8 mouse cellular contexts compared by ENCODE assay signal in the genomic region with DNA sequence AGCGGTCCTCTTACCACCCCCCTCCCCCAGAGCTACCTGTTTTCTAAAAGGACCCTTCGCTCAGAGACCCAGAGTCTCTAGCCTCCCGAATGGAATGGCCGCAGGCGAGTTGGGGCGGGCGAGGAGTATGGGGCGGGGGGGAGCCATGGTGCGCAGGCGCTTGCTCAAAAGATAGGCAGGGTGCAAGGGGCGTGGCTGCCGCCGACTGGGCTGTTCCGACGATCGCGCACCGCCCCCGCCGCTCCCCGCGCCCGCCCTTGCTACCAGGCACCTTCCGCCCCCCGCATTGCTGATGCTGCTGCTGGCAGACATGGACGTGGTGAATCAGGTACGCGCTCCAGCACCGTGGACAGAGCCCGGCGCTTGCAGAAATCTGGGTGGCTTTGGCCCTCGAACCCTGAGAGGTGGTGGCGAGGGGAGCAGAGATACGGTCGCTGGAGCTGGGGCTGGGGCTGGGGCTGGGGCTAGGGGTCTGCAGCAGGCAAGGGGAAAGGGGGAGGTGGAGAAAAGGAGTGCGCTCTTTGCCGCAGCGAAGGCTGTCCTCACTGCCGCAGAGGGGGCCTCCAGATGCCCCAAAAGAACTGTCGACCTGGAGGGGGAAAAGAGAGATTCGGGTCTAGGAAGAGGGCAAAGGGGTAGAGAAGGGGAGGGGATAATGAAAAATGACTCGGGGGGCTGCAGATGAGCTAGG. TPM values are rescaled to one million over a fixed set of nuclear protein-coding genes. Genes with fewer than 3 reads are reported as not detected.
DNase-seq lines count a peak whose midpoint lies in the region; ATAC-seq lines count a peak whose summit lies in the region.

A gene (plus strand): TSS at position 71 of the 691 bp plus-strand sequence.

- H3K4me1 ChIP-seq in intestine, embryonic 16.5 days (ENCODE audit: control insufficient read depth, insufficient read depth, low read length), result no peaks in the 10 kb centered on the region

- no peak within 1 kb of the TSS for H3K9ac ChIP-seq in intestine, embryonic 16.5 days (ENCODE audit: low read depth, low read length)

- H3K4me3 ChIP-seq in intestine, embryonic 16.5 days (ENCODE audit: low read length), result peak within 1 kb of the TSS; percentile 37

- DNase-seq in adrenal gland, adult 8-10 months, result peak; percentile 71
- peak; percentile 80 for DNase-seq in embryo, embryonic 10.5 days (ENCODE audit: low spot score)
- peak; percentile 59 for DNase-seq in gastrocnemius, postnatal 25 days
- peak; percentile 85 to 92 for DNase-seq in left cerebral cortex, postnatal 25 days (ENCODE audit: low spot score in 2 of 2)
- peak; percentile 91 for DNase-seq in right cerebral cortex, postnatal 10 days (ENCODE audit: low spot score in 2 of 2)
- peak; percentile 44 to 52 for DNase-seq in urinary bladder, postnatal 36 days (ENCODE audit: low spot score in 2 of 2)

- H3K4me2 ChIP-seq in intestine, embryonic 16.5 days (ENCODE audit: low read depth, low read length), result peak within 1 kb of the TSS; percentile 44

- no peak within 1 kb of the TSS for H3K27ac ChIP-seq in intestine, embryonic 16.5 days (ENCODE audit: low read length)

- no peaks in the 10 kb centered on the region for H3K9me3 ChIP-seq in intestine, embryonic 16.5 days (ENCODE audit: control insufficient read depth, low read length)

- H3K27me3 ChIP-seq in intestine, embryonic 16.5 days (replicated peaks; ENCODE audit: control insufficient read depth, insufficient read depth, low read length), result no peaks in the 10 kb centered on the region; the same call in 1 of the 2 replicates

- intact Hi-C loops in left cerebral cortex, postnatal 25 days (cut with DNase I), result loop anchor here (2.0 to 5.0 kb wide), 2 partner anchors 64 to 216 kb away; a partner anchor contains a TSS

- H3K36me3 ChIP-seq in intestine, embryonic 16.5 days (ENCODE audit: control insufficient read depth, insufficient read depth, low read length), result no peaks in the 10 kb centered on the region

- peak; percentile 90 for ATAC-seq in intestine, embryonic 16.5 days
- peak; percentile 85 for ATAC-seq in megakaryocyte-erythroid progenitor cell, adult 5-6 weeks (replicated peaks; ENCODE audit: low FRiP score, low TSS enrichment, poor library complexity, severe bottlenecking)

- WGBS in intestine, embryonic 16.5 days, result 16% methylated on average over 42 of the region's 42 CpGs

RNA-seq across cellular contexts. Expression of the gene that starts here (rescaled TPM):
- total RNA-seq in adrenal gland, adult 8-10 months (2022), result 100 to 1,000 TPM in 1 of 4 experiments, 10 to 100 TPM in 3; 71.5 to 122 (median 80.3) TPM
- total RNA-seq in gastrocnemius, postnatal 25 days (2021), result 1 to 10 TPM; 1.0 to 1.6 TPM
- polyA plus RNA-seq in intestine, embryonic 16.5 days (2015; fragmentation: Nextera tagmentation; extraction: Ambion mirVana), result 6.0 and 6.2 TPM in 2 replicates
- 1,000 to 10,000 TPM; 2,020 to 2,211 TPM for total RNA-seq in left cerebral cortex, postnatal 25 days (2021)
- 0.52 TPM in 1 of 2 replicates, not detected in the other for total RNA-seq in megakaryocyte-erythroid progenitor cell, adult 5-6 weeks (2014; fragmentation: Nextera tagmentation)
- total RNA-seq in megakaryocyte-erythroid progenitor cell, adult 5-6 weeks (2017), result 0.72 TPM in 1 of 2 replicates, not detected in the other

Comparison
In these comparisons a context has a peak if more than half of its experiments do, and no peak if none do; other contexts are left out.
1. RNA of the gene that starts here (total RNA-seq): 2,020 to 2,211 TPM in left cerebral cortex, postnatal 25 days and 71.5 to 122 TPM in adrenal gland, adult 8-10 months; 1.0 to 1.6 TPM in gastrocnemius, postnatal 25 days and 0.52 to 0.72 TPM in megakaryocyte-erythroid progenitor cell, adult 5-6 weeks; every median in the first group is over 10 times any median in the second.
2. RNA of the gene that starts here (total RNA-seq): 2,020 to 2,211 TPM in left cerebral cortex, postnatal 25 days; 71.5 to 122 TPM in adrenal gland, adult 8-10 months; every median in the first group is over 10 times any median in the second.
3. Peak in ATAC-seq in megakaryocyte-erythroid progenitor cell, adult 5-6 weeks; RNA of the gene not detected or under 1 TPM.
4. Peak in every context shown above with its lines, with median percentiles within 50 percentile points of each other: DNase-seq.